Mouse (Mus musculus) R1 (cell line): ENCODE data around the gene Pxt1.
A peak's percentile ranks its signal among the peaks of the same experiment; 100 is the strongest.

Source experiments
- DNase-seq: peaks from one replicate; pipeline ENCODE4 v3.0.0-alpha.2; 2018; ENCODE audit warnings: low read depth, low spot score

Pxt1 gene

DNA sequence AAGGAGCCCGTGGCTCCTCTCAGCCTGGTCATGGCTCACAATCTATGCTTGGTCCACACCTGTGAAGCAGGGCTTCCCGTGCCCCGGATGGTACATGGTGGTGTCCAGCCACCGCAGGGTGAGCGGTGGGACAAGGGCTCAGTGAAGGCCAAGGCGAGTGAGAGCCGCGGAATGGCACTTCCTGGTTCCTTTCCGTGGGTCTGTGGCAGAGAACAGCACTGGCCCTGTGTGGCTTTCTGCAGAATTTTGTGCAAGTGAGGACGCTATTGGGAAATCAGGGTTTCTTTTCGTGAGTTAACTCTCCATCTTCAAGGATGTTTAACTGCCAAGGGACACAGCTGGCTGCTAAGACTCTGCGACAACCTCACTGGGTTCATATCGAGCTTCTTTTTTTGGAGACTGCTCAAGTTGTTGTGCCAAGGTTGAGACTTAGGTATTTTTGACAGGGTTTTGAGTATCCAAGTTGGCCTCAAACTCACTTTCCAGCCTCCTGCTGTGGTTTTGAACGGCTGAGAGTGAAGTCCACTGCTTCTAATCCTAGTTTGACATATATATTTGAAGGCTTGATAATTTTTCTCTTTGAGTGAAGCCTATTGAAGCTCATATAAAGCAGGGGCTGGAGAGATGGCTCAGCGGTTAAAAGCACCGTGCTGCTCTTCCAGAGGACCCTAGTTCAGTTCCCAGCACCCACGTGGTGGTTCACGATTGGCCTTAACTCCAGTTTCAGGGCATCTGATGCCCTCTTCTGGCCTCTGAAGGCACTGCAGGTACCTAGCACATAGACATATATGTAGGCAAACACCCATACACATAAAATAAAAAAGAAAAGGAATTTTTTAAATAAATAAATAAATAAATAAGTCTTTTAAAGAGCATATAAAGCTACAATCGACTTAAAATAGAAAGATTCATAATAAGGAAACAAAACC is 3.6 kb upstream of the Pxt1 start:
- DNase-seq = peak; percentile 73

DNA sequence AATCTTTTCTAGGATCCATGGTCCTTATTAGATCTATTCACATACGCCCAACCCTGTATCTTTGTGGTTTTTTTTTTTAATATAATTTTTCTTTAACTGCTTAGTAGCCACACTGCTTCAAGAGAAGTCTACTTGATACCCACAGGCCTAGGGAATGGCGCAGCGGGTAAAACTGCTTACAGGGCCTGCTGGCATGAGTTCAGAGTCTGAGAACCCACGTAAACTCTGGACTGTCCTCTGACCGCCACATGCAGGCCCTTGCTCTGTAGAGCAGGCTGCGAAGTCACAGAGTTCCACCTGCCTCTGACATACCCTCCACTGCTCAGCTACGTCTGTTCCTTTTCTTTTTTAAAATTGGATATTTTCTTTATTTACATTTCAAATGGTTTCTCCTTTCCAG is 841 bp upstream of the Pxt1 start:
- no peak for DNase-seq

DNA sequence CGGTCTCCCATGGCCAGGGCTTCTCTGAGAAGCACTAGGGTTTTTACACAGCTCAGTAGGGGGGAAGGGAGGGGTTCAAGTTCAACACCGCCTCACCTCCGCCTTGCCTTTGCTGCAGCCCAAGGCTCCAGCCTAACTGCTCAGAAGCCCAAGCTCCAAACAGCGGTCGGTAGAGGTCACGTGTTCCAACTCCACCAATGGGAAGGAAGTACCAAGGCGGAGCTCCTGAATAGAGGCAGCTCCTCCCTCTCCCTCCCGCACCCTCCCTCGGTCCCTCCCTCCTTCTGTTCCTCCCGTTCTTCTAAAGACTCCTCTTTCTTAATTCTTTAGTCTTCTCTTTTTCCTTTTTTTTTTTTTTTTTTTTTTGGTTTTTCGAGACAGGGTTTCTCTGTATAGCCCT is 1.5 kb downstream of the Pxt1 start:
- DNase-seq = peak; percentile 97

DNA sequence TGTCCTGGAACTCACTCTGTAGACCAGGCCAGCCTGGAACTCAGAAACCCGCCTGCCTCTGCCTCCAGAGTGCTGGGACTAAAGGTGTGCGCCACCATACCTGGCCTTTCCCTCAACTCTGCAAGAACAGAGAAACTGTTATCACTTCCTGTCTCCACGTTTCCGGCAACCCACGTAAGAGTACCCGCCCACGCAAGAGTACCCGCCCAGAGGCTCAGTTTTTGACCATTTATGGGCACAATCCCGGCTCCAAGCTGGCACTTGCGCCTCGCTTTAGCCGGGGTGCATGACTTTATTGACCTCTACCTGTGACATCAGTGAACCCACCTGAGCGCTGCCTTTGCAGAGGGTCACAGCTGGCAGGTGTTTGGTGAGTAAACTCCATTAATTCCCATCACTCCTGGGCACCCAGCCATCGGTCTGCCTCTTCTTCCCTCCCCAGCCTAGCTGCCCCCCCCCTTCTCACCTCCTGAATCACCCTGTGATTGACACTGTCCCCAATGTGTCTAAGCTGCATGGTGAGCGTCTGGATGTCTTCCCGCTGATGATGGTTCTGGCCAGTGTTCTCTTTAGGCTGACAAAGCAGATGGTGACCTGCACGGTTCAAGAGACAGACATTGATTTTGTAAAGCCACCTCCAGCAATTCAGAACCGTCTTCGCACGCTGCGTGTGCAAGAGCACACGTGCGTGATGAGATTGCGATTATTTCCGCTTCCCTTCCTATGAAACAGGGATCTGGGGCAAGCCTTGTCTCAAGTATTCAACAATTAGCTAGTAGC is 2.7 kb downstream of the Pxt1 start:
- no peak for DNase-seq

DNA sequence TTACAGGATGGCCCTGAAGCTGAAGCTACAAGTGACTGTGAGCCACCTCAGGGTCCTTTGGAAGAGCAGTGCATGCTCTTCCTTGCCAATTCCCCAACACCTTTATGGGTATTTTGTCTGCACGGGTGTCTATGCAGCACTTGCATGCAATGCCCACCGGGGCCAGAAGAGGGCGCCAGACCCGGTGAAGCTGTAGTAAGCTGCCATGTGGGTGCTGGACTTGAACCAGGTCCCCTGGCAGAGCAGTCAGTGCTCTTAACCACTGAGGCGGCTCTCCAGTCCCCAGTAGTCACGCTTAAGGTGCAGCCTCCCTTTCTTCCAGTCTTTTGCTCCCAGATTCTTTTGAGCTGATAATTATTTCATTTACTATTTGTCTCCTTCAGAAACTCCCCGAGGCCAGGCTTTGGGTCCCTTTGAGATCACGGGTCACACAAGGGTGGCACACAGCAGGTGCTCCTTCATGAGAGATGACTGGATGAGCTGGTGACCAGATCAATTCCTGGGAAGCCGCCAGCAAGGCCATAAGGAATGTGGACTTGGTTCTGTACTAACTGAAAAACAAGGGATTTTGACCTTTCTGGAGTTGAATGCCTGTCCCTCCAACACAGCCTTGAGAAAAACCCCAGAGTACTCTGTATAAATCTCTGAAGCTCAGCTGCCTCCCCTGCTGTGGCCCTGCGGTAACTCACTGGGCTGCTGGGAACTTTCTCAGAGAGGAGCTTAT is 6.9 kb downstream of the Pxt1 start:
- DNase-seq = no peak

DNA sequence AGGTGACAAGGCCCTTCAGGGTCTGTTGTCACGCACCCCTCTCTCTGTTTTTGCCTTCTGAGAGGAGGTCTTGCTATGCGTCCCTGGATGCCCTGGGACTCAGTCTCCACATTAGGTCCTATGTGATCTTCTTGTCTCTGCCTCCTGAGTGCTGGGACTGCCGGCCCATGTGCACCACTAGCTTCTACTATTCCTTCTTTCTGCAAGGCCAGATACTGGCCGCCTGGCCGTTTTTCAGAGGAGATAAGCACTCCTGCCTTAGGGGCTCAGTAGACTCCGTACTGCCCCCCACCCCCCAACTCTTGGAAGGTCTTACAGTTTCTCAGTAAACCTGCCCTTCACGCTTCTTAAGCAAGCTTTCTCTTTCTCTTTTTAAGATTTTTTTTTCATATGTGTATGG is 7.5 kb downstream of the Pxt1 start:
- DNase-seq = no peak

DNA sequence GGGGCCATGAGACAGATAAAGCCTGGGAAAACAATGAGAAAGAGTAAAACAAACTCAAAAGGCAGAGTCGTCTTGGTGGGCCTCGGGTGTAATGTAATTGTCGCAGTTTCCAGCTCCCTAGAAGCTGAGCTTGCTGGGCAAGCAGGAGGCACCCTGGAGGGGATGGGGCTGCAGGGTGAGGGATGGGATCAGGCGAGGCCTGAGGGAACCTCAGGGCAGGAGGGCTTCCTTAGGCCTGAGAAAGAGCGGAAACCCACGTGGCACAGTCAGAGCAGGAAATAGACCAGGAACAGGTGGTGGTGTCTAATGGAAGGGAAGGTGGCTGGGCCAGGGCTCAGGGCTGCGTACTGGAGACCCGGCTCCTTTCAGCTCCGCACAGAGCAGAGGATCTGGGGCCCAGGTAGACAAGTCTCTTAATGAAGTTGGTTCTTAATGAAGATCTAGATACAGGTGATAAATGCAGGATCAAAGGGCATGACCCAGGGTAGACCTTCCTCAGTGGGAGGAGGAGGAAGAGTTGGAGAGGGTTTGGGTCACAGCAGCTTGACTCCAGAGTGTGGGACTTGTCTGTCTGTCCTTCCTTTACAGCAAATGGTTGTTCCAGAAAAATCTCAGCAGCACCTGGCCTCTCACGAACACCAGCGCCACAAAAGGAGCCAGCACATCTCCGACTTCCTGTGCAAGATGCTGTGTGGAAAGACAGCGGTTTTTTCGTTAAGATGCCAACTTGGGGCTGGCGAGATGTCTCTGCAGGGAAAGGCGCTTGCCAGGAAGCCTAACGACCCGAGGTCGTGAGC is 9.3 kb downstream of the Pxt1 start:
- no peak for DNase-seq

DNA sequence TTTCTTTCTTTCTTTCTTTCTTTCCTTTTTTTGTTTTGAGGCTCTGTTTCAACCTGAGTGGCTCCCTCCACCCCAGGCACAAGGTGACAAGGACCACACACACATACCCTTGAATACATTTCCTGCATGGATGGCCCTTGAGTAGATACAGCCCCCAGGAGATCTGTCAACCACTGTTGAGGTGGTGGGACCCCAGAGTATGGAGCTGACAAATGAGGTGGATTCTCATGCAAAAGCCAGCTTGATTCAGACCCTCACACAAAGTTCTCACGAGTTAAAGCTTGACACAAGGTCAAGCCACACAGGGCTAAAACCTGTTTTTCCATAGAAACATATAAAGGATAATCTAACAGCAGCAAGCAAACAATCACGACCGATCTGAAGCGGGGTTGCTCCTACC is 11.4 kb downstream of the Pxt1 start:
- no peak for DNase-seq

DNA sequence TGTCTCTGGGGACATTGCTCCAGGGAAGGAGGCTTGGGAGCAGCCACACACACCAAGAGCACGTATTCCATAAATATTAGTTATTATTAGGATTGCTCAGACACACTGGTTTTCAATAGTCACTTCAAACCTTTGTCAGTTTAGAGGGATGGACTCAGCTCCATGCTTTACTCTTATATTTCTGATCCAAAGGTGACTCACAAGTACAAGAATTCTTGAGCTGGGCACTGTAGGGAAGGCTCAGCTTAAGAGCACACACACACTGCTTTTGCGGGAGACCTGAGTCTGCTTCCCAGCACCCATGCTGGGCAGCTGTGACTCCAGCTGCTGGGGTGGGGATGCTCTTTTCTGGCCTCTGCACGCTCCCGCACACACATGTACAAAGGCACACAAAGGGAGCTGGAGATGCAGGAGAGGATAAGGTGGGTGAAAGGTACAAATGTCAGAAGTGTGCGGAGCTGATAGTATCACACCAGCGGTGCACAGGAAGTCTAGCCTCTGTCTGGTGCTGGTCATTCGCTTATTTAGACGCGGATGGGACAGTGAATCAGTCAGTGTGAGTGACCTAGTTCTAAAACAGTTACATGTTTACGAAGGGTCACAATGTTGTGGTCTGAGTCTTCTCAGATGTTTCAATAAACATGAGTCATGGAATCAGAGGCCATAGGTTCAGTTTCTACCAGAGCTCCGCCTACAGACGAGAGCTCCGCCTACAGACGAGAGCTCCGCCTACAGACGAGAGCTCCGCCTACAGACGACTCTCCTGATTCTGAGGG is 12.0 kb downstream of the Pxt1 start:
- DNase-seq = peak; percentile 52

DNA sequence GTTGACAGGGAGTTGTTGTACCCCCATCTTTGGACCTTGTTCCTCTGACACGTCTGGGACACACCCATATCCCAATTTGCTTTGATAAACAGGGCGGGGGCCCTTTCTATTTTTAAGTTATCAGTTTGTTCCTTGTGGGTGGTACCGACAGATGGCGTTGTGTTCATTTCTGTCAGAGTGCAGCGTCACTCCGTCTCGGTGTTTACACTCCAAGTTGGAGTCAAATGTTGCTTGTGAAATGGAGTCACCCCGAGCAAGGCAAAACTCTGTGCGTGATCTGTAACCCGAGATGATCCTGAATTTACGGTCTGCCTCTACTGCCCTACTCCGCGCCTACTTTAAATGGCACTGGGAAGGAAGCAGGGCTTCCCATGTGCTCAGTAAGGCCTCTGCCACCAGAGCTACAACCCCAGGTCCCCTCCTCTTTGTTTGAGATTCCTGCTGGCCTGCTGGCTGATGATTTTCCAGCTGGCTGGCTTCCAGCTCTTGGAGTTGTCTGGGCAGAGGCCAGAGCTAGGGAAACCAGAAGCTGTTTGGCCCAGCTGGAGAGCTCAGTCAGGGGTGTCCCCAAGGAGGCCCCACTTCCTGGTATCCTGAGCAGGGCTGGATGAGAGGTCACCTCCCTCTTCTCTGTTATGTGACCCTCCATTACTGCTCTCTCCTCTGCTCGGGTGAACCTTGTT is 13.1 kb downstream of the Pxt1 start:
- peak; percentile 82 for DNase-seq

DNA sequence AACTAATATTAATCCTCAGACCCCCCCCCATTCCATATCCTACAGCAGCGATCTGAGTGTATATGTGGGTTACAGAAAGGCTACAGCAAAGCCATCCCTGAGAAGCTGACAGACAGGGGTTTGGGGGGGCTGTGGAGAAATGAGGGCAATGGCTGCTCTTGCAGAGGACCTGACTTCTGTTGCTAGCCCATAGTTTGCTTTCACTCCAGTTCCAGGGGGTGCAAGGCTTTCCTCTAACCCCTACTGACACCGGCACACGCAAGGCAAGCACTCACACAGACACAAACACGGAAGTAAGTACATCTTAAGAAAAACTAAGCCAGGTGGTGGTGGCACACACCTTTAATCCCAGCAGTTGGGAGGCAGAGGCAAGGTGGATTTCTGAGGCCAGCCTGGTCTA is 14.3 kb downstream of the Pxt1 start:
- no peak for DNase-seq

DNA sequence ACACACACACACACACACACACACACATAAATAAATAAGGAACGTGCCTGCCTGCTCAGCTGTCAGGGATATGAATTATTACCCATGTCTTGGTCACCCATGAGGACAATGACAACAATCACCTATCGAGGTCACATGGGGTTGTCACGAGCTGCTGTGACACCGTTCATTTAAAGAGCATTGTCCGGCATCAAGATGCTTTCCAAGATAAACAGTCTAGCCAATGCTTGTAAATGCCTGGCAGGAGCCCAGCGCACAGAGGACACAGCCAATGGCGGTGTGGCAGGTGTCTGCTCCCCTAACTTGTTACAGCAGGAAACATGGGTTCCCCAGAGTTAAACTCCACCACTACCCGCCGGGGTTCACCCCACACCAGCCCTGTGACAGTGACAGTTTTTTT is 15.6 kb downstream of the Pxt1 start:
- no peak for DNase-seq

DNA sequence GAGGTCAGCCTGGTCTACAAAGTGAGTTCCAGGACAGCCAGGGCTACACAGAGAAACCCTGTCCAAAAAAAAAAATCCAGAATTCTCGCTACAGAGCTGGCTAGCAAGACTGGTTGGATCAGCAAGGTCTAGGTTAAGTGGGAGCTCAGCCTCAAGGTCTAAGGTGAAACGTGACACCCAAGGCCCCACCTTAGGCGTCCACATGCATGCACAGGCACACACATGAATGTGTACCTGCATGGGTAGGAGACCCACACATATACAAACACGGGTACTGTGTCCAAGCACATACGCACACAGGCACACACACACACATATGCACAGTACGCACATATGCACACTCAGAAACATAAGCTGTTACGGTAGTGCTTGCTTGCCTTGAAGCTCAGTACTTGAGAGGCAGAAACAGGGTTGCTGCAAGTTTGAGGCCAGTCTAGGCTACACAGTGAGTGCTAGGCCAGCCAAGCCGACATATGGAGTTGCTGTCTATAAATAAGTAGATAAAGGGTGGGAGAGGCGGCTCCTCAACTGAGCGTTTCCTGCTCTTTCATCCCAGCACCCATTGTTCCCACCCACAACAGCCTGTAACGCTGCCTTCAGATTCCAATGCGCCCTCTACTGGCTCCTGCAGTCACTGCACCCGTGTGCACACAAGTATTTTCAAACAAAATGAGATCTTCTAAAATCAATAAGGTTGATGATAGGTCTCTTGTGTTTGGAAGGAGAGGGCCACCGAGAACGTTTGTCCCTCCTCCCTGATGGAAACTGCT is 16.6 kb downstream of the Pxt1 start:
- DNase-seq = peak; percentile 93

DNA sequence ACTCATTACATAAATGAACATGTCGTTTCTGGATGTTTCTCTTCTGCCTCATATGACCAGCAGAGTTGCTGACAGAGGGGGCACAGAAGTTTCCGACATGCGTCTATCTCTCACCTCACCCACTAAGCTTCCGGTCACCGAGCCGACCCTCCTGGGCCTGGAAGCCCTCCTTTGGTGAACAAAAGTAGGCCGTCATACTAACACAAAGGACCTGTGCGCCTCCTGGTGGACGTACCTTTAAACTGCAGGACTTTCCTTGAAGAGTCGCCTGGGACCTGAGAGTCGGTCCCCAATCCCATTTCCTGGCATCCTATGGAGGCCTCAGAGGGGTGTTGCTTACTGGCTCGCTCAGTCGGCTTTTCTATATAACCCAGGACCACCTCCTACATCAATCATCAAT is 17.3 kb downstream of the Pxt1 start:
- DNase-seq = peak; percentile 92

DNA sequence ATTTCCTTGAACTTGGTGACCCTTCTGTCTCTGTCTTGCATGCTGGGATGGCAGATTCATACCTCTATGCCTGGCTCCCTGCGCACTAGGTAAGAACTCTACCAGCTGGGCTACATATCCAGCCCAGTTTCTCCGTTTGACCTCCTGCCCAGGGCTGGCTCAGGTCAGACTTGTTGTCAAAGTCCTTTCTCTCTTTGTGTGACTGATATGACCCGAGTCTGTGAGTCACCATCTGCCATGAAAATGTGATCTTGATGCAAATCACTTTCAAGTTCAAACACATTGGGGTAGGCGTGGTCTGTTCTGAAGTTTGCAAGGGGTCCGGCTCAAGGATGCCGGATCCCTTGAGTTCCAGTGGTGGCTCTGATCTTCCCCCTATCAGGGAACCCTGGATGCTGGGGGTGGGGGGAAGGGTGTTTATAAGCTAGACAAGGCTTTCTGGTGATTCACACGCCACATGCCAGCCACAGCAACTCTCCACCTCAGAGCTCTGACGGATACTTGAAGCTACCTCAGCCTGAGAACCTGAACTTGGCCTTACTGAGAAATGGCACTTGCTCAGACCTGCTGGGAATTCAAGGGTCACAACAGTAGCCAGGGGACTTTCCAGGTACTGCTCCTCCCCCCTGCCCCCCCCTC is 18.6 kb downstream of the Pxt1 start:
- no peak for DNase-seq

DNA sequence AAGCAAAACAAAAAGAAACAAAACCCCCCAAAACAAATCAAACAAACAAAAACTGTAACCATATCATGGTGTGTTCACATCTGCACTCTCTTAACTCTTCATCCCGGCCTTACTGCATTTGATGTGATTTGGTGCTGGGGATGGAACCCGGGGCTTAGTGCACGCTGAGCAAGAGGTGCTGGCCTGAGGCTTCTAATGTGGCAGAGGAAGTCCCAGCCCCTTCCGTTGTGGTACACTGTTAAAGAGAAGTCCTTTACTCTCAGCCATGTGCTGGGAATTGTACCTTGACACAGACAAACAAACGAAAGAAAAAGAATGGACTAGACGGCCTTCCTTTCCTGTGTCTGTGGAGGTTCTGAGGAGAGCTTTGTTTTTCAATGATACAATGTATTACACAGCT is 21.5 kb downstream of the Pxt1 start:
- DNase-seq = no peak

DNA sequence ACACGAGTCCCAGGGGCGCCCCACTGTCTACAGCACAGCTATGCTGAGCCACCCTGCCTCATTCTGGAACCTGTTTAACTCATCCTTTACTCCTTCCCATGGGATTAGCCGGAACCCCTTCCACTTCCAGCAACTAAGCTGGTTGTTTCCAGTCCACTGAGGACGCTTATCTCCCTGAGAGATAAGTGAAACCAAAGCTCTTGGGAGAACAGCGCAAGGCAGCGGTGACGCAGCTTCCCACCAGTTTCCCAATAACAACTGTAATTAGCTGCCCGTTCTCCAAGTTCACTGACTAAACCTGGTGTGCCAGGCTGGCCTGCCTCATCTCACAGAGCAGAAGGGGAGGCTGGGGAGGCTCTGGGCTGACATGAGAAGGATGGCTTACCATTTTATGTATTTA is 22.6 kb downstream of the Pxt1 start:
- no peak for DNase-seq

DNA sequence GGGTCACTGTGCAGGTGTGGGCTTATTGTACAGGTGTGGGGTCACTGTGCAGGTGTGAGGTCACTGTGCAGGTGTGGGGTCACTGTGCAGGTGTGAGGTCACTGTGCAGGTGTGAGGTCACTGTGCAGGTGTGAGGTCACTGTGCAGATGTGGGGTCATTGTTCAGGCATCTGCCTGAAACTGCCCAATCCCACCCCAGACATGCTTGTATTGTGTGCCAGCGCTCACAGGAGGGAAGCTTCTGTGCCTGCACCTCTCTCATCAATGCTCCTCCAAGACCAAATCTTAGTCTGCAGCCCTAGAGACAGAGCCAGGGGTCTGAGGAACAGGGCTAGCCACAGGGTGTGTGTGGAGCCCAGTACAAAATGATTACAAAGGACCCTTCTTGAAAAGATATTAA is 27.1 kb downstream of the Pxt1 start:
- DNase-seq = no peak
